Mouse (Mus musculus): ENCODE data around the gene Ogg1.
"Not testable (repeated sequence)": the region's sequence is repeated elsewhere in the genome, so short reads cannot be mapped to it uniquely, and the experiment has no call there.

Gene Ogg1

DNA sequence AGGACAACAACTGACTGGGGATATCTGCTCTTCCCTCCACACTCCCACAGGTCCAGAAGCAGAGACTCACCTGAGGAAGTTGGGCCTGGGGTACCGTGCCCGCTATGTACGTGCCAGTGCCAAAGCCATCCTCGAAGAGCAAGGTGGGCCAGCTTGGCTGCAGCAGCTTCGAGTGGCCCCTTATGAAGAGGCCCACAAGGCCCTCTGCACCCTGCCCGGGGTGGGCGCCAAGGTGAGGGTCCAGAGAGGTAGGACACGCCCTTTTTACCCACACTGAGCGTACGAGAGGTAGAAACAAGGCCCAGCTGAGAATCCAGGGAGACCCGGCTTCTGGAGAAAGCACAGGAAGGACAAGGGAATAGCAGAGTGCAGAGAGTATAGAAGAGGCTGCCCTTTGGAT, 4.9 kb downstream of the Ogg1 start:
- DNase-seq (ENCODE audit: extremely low spot score, low spot score): no peak

DNA sequence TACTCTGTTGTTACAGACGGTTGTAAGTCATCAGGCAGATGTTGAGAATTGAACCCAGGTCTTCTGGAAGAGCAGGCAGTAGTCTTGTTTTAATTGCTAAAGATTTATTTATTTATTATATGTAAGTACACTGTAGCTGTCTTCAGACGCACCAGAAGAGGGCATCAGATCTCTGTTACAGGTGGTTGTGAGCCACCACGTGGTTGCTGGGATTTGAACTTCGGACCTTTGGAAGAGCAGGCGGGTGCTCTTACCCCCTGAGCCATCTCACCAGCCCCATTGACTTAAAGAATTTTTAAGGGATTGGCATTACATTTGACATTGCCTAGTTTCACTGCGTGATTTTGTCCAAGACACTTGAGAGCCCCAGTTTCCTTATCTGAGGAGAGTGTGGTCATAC, 6.0 kb downstream of the Ogg1 start:
- DNase-seq (ENCODE audit: extremely low spot score, low spot score): not testable (repeated sequence)

DNA sequence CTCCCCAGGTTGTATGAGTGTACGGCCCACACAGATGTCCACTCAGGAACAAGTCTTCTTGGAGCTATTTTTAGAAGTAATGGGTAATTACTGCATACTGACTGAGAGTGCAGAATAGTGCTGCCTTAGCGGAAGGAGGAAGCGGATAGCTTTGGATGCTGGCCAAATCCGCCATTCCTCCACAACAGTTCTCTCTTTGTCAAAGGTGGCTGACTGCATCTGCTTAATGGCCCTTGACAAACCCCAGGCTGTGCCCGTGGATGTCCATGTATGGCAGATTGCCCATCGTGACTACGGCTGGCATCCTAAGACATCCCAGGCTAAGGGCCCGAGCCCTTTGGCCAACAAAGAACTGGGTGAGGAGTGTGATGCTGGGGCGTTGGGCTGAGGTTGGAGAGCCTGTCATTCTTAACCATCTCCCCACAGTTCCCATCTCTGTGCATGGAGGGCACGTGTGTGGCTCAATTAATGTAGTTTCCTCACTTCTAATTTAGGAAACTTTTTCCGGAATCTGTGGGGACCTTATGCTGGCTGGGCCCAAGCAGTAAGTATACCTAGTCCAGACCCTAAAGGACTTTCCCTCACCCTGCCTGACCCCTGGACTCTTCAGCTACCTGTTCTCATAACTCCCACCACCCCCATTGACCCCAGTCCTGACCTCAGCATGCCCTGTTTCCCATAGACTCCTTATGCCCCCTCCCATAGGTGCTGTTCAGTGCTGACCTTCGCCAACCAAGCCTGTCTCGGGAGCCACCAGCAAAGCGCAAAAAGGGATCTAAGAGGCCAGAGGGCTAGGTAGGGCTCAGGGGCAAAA, 6.6 kb downstream of the Ogg1 start:
- DNase-seq (ENCODE audit: extremely low spot score, low spot score): no peak

DNA sequence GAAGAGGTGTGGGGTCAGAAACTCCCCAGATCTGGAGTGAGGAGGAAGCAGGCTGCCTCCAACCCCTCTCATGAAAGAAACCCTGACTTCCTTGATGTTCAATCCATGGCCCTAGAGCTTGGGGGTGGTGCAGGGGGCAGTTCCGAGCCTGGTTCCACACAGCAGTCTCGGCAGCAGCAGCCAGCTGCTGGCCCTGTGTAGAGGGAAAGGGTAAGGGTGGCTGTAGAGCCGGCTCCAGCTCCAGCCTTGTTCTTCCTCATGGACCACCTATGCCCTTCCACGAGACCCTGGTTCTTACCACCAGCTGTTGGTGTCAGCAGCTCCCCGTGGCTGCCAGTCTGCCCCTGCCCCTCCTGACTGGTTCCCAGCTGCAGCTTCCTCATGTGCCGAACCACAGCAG, 7.4 kb downstream of the Ogg1 start:
- DNase-seq (ENCODE audit: extremely low spot score, low spot score): no peak

DNA sequence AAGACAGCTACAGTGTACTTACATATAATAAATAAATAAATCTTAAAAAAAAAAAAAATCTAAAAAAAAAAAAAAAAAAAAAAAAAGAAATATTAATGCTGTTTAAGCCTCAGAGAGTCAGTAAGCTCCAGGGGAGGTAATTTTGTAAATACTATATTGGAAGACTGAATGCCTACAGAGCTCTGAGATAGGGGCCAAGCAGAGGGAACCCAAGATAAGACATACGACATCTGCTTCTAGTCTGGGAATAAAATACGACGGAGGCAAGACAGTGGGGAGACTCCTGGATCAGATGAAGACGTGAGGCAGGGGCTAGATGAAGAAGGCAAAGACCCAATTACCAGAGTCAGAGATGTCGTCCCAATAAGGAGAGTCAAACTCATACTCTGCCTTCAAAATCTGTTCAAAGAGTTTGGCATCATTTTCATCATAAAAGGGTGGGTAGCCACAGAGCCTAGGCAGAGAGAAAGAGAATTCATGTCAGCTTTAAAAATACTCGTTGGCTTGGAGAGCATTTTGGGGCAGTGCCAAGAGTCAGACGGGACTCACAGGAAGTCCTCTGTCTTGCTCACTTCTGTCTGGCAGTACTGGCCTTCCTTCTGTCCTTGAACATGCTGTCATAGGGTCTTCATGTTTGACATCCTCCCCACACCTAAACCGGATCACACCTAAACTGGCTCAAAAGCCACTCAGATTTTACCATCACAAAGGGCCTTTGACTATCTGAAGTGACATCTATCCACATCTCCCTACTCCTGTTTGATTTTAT, 10.3 kb downstream of the Ogg1 start:
- no peak for DNase-seq (ENCODE audit: extremely low spot score, low spot score)

DNA sequence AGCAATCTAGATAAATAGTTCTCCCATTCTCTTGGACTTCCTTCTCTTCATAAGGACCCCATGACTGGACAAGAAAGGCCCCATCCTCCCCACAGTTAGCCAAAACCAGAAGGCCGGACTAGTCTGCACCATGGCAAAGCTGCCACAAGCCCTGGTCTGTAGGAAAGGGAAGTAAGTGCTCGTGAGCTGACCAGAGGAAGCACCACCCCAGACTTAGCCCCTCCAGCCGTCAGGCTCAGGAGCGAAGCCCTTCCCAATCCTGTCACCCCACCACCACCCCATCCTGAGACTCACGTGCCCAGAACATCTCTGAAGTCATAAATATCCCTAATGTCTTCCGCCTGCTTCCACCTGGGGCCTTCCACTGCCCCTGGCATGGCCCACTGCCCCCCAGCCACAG, 14.8 kb downstream of the Ogg1 start:
- no peak for DNase-seq (ENCODE audit: extremely low spot score, low spot score)

DNA sequence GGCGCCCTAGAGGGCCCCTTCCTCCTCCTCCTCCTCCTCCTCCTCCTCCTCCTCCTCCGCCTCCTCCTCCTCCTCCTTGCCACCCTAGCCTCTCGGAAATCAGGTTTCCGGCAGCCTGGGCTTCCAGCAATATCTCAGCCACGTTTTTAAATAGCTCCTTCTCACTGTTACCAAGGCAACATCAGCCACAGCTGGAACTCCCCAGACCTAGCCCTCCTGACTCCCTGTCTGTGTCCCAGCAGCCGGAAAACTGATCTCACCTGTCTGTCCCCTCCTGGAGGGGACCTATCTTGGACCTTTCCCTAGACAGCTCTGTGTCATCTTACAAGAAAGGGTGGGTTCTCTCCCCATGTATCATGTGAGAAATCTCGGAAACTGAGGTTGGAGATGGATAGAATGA, 15.5 kb downstream of the Ogg1 start:
- no peak for DNase-seq (ENCODE audit: extremely low spot score, low spot score)

DNA sequence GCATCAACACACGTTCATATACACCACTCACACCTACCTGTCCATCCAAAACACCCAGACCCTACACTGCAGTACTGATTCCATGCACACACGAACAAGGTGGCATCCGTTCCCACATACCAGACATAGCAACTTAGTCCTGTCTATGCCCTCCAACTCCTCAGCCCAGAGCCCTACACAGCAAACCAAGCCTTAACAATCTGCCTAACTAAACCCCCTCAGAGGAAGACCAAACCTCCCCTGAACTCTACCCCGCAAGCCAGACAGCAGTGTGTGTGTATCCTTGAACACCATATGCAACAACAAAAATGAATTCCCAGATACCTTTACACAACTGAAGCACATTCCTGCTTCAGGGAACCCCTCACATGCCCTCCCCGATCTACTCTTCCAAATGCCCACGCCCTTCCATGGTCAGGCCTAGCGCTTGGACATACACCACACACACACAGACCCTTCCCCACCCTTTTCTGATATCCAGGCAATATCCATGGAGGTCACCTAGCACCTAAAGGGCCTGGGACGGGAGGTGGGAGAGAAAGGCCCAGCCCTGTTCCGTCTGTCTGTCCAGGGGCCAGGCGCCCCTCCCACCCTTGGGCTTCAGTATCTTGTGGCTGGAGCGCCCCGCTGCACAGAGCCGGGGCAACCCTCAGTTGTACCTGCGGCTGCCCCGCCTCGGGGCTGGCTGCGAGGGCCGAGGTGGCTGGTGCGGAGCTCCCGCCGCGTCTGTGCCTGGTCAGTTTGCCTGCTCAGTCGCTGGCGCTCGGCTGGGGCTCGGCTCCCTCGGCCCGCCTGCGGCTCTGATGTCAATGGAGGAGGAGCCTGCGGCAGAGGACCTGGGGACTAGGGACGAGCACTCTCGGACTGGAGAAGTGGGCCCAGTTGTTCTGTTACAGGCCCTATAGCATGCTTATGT, 16.7 kb downstream of the Ogg1 start, which contains the start of gene Camk1:
TSS of gene Camk1 (minus strand) at position 808 of the 916 bp plus-strand sequence.
- DNase-seq (ENCODE audit: extremely low spot score, low spot score): peak; percentile 75

DNA sequence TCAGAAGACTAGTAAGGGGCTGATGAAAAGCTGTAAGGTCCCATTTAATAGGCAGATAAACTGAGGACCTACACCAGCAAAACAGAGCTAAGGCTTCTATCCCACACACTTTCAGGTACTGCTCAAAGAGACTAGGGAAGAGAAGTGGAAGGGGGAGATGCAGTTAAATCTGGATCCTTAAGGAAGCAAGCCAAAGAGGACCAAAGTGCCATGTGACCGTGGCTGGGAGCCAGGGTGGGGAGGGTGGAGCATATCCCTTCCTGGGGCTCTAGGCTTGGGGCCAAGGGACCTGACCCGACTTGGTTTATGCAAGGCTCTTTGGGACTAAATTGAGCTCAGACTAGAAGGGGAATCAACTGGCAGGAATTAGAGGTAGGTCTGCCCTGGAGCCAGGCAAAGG, 17.5 kb downstream of the Ogg1 start:
- no peak for DNase-seq (ENCODE audit: extremely low spot score, low spot score)

DNA sequence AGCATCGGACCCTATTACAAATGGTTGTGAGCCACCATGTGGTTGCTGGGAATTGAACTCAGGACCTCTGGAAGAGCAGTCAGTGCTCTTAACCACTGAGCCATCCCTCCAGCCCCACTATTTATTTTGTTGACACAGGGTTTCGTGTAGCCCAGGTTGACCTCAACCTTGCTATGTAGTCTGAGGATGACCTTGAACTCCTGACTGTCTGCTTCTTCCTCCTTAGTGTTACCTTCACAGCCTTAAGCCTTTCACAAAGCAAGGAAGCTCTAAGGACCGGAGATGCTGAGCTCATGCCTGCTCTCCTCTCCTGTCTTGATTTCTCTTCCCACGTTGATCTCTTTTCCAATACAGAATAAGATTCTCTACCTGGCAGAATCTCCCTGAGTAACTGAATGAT, 20.1 kb downstream of the Ogg1 start:
- no peak for DNase-seq (ENCODE audit: extremely low spot score, low spot score)

DNA sequence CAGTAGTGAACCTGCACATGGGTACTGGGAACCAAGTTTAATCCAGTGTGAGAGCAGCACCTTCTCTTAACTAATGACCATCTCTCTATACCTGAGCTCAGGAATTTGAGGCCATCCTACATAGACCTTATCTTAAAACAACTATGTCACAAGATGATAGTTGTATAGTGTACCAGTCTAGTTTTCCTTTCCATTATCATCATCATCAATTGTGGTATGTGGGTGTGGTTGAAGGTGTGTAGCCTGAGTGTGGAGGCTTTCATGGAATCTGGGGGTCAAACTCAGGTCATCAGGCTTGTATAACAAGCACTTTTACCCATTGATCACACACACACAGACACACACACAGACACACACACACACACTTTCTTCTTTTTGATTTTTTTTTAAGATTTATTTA, 23.8 kb downstream of the Ogg1 start:
- no peak for DNase-seq (ENCODE audit: extremely low spot score, low spot score)

DNA sequence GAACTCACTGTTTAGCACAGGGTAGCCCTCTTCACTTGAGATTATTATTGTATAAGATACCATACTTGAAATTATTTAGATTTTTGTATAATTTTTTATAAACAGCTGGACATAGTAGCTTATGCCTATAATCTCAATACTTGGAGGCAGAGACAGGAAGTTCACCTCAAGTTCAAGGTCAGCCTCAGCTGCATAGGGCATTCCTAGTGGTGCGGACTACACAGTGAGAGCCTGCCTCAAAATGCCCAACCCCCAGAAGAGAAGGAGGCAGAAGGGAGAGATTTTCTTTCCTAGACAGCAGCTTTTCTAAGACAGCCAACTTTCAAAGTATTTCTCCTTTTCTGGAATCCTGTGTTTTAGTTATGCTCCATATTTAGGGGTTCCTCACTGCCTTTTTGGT, 24.4 kb downstream of the Ogg1 start:
- no peak for DNase-seq (ENCODE audit: extremely low spot score, low spot score)

DNA sequence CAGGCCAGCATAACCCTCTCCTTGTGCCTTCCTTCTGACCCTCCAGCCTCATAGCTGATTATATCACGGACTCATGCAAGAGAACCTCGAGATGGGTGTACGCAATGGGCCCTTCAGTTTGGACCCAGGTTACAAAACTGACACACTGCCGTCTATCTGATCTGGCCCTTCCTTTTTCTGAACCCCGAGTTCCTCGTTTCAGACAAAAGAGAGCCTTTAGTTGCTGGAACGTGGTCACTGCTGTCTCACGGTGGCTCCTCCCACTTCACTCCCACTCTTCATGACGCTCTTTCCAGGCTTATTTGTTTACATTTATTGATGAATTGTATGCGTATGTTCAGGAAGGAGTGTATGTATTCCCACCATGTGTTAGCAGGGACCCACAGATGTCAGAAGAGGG, 24.9 kb downstream of the Ogg1 start:
- DNase-seq (ENCODE audit: extremely low spot score, low spot score): no peak

DNA sequence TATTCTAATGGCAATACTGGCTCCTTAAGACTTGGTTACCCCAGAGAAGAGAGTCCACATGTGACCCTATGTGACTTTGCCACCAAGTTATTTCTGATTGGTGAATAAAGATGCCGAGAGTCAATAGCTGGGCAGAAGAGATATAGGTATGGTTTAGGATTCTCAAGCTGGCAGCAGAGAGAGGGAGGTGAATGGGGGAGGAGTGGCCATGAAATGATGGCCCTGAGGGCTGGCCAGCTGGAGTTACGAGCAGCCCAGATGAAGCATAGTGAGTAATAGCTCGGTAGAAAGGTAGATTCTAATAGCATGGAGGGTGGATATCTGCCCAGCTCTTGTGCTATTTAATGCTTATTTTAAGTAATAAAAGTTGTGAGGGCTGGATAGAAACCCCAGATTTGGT, 26.0 kb downstream of the Ogg1 start:
- DNase-seq (ENCODE audit: extremely low spot score, low spot score): no peak

DNA sequence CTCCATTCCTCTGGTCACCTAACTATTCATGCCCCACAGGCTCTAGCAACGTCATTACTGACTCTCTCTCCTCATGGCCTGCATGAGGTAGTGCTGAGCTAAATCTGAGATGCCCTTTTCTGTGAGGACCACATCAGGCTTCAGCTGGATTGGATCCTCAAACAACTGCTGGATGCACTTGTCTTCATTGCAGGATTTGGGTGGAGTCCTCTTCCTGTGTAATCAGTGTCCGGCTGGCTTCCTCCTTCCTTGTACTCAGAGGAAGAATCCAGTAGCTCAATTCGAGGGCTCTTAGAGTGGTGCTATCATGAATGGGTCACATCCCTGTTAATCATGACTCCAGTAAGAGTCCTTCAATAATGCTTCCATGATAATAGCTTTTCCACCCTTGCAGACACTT, 26.9 kb downstream of the Ogg1 start:
- DNase-seq (ENCODE audit: extremely low spot score, low spot score): no peak

DNA sequence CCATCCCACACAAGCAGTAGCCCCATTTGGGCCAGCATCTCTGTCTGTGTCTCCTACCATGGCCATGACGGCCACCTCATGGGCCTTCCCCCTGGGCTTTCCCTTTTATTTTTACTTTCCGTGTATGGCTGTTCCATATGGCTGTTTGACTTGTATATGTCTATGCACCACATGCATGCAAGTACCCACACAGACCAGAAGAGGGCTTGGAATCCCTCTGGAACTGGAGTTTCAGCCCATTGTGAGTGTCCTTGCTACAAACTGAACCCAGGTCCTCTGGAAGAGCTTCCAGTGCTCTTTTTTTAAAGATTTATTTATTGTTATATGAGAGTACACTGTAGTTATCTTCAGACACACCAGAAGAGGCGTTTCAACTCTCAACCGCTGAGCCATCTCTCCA, 34.7 kb downstream of the Ogg1 start:
- DNase-seq (ENCODE audit: extremely low spot score, low spot score): no peak

DNA sequence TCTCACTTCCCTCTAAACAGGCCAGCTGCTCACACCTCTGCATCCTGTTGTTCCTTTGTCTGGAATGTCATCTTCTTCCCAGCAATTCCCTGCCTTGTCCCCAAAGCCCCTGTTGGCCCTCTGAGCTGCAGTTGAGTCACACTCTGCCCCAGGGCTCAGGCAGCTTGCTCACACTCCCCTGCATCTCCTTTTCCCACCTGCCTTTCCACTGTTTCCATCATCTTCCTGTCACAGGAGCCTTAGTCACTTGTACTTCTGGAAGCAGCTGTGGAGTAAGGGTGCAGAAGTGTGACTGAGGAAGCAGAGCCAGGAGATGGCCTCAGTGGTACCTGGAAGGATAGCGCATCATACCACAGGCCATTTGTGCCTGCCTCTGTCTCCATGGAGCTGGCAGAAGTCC, 35.5 kb downstream of the Ogg1 start:
- DNase-seq (ENCODE audit: extremely low spot score, low spot score): no peak

DNA sequence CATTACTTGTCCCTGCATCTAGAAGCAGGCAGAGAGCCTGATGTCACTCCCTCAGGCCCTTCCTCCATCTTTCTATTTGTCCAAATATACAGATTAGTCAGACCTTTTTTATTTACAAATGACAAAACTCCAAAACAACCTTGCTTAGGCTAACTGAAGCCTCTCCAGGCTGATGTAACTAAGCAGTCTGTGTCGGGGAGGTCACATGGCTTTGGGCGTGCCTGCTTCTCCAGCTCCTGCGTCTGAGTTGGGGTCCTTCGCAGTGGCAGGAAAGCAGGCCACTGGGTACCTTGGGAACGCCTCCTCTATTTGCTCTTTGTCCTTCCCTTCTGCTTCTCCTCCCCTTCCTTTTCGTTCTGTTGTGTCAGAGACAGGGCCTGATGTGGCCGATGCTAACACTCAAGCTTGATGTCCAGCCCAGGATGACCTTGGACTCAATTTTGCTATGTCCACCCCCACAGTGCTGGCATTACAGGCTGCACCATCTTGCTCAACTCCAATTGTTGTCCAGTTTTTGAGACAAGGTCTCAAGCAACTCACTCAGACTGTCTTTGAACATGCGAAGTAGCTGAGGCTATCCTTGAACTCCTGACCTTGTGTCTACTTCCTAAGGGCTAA, 37.9 kb downstream of the Ogg1 start:
- no peak for DNase-seq (ENCODE audit: extremely low spot score, low spot score)

DNA sequence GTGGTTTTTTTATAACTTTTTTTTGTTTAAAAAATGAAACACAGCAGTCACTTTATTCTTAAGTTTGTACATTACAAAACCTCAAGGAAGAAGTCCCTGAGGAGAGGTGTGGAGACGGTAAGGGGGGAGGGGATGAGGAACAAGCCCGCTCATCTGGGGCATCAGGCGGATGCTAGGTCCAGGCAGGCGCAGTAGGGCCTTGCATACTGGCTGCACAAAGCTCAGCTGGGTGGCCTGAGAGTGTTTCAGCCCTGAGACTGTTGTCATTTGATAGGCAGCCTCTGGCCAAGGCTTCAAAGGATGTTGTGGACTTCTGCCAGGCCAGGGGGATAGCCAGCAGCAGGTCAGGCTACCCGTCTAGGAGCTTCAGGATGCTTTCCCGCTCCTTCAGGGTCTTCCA, 39.9 kb downstream of the Ogg1 start:
- DNase-seq (ENCODE audit: extremely low spot score, low spot score): no peak

DNA sequence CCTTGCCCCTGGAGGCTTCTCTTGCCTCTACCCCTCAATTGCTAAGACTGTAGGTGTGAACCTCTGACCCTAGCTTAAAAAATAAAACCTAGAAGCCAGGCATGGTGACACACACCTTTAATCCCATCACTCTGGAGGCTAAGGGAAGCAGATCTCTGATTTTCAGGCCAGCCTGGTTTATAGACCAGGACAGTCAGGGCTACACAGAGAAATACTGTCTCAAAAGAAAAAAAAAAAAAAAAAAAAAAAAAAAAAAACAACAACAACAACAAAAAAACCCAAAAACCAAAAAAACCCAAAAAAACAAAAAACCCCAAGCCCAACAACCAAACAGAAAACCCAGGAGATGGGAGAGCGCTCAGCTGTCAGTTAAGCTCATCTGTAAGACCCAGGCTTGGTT, 40.8 kb downstream of the Ogg1 start:
- no peak for DNase-seq (ENCODE audit: extremely low spot score, low spot score)

DNA sequence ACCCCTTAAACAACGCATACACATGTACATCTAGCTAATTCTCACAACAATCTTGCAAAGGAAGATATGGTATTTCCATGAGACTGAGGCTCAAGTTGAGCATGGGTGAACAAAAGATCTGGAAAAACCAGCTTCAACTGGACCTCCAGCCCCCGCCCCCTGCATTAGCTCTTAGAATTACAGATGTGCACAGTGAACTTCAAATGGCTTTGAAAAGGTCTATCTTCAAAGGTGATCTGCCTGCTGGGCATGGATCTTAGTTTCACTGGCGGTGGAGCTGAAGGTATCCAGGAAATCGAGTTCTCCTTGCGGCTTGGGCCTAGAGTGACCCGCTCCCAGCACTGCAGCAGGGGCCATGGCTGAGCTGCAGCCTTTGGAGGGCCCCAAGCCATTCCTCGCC, 41.4 kb downstream of the Ogg1 start:
- DNase-seq (ENCODE audit: extremely low spot score, low spot score): no peak

Data from neural tube, embryonic 10.5 days (tissue).